Mouse (Mus musculus) erythroblast, embryonic 14.5 days (primary cell): ENCODE results near the gene Agpat2.

Source experiments
- GATA1 ChIP-seq: IDR thresholded peaks from 2 replicates; pipeline ENCODE4 v1.6.1; 2012; ENCODE audit warnings: low read length, inconsistent platforms, mixed read lengths
- TAL1 ChIP-seq: IDR thresholded peaks from 3 replicates; pipeline ENCODE4 v1.6.1; 2012; ENCODE audit warnings: low read length, inconsistent platforms, mixed read lengths

- TF ChIP-seq GATA1 (no peak), TAL1 (no peak)
Observed at GRCm38 (mm10) chr2:26549801-26550200, 54.4 kb downstream of the Agpat2 start.
